Mouse (Mus musculus): ENCODE measurements at regions not wholly inside any gene's neighbourhood (a gene's known extent, or its start where the extent isn't known, plus 50 kb on each side); places are given as distances from the start of the nearest gene placed in this dataset.

GRCm38 (mm10) chr13:48015296-48015695 lies 245.7 kb upstream of the Id4 start:
- H3K9me3 ChIP-seq (ENCODE audit: control insufficient read depth, low read length), result no peaks in the 10 kb centered on the region
- no peak overlapping the region for H3K4me3 ChIP-seq (ENCODE audit: low read depth, low read length)
- peaks cover 10% of the 10 kb centered on the region; the same call in 1 of the 2 replicates for H3K4me1 ChIP-seq (ENCODE audit: control insufficient read depth, insufficient read depth, low read length)
- no peaks in the 10 kb centered on the region for H3K27me3 ChIP-seq (ENCODE audit: control insufficient read depth, insufficient read depth, low read length)
- H3K9ac ChIP-seq (replicated peaks; ENCODE audit: low read depth, low read length), result no peak overlapping the region
- H3K4me2 ChIP-seq (ENCODE audit: low read depth, low read length), result no peak overlapping the region
- H3K27ac ChIP-seq (ENCODE audit: low read depth, low read length), result no peak overlapping the region
- no peaks in the 10 kb centered on the region for H3K36me3 ChIP-seq (ENCODE audit: control insufficient read depth, insufficient read depth, low read length)
- WGBS, result 86% methylated on average over 4 of the region's 4 CpGs
- no peak for ATAC-seq (ENCODE audit: low read depth)

- no peaks in the 10 kb centered on the region for H3K9me3 ChIP-seq (ENCODE audit: control insufficient read depth, low read length)
- 79% methylated on average over 3 of the region's 3 CpGs for WGBS
- H3K27ac ChIP-seq (ENCODE audit: low read depth, low read length), result no peak overlapping the region
- no peak overlapping the region for H3K9ac ChIP-seq (replicated peaks; ENCODE audit: low read depth, low read length)
- H3K27me3 ChIP-seq (ENCODE audit: control insufficient read depth, insufficient read depth, low read length), result no peaks in the 10 kb centered on the region
- peaks cover 10% of the 10 kb centered on the region; the same call in 1 of the 2 replicates for H3K4me1 ChIP-seq (ENCODE audit: control insufficient read depth, insufficient read depth, low read length)
- H3K4me3 ChIP-seq (ENCODE audit: low read depth, low read length), result no peak overlapping the region
- no peak for ATAC-seq (ENCODE audit: low read depth)
- H3K4me2 ChIP-seq (ENCODE audit: low read depth, low read length), result no peak overlapping the region
- H3K36me3 ChIP-seq (ENCODE audit: control insufficient read depth, insufficient read depth, low read length), result no peaks in the 10 kb centered on the region
Observed at GRCm38 (mm10) chr13:48016051-48016450, 245.0 kb upstream of the Id4 start.

- Histone ChIP-seq H3K4me3 (ENCODE audit: low read depth, low read length) (no peak overlapping the region), H3K27me3 (ENCODE audit: control insufficient read depth, insufficient read depth, low read length) (no peaks in the 10 kb centered on the region), H3K4me1 (ENCODE audit: control insufficient read depth, insufficient read depth, low read length) (peaks cover 10% of the 10 kb centered on the region; the same call in 1 of the 2 replicates), H3K9ac (replicated peaks; ENCODE audit: low read depth, low read length) (no peak overlapping the region), H3K9me3 (ENCODE audit: control insufficient read depth, low read length) (no peaks in the 10 kb centered on the region), H3K4me2 (ENCODE audit: low read depth, low read length) (no peak overlapping the region), H3K36me3 (ENCODE audit: control insufficient read depth, insufficient read depth, low read length) (no peaks in the 10 kb centered on the region), H3K27ac (ENCODE audit: low read depth, low read length) (no peak overlapping the region)
- no peak for ATAC-seq (ENCODE audit: low read depth)
- 90% methylated on average over 6 of the region's 6 CpGs for WGBS
Observed at GRCm38 (mm10) chr13:48016606-48017005, 244.4 kb upstream of the Id4 start.

- Histone ChIP-seq H3K9ac (replicated peaks; ENCODE audit: low read depth, low read length) (no peak overlapping the region), H3K4me3 (ENCODE audit: low read depth, low read length) (no peak overlapping the region), H3K9me3 (ENCODE audit: control insufficient read depth, low read length) (no peaks in the 10 kb centered on the region), H3K4me2 (ENCODE audit: low read depth, low read length) (no peak overlapping the region), H3K27me3 (ENCODE audit: control insufficient read depth, insufficient read depth, low read length) (no peaks in the 10 kb centered on the region), H3K36me3 (ENCODE audit: control insufficient read depth, insufficient read depth, low read length) (no peaks in the 10 kb centered on the region), H3K27ac (ENCODE audit: low read depth, low read length) (0 out of 2 replicates have a peak overlapping the region, but pooled peaks have one; percentile 4), H3K4me1 (ENCODE audit: control insufficient read depth, insufficient read depth, low read length) (peaks cover 10% of the 10 kb centered on the region; the same call in 1 of the 2 replicates)
- ATAC-seq (ENCODE audit: low read depth), result no peak
- WGBS, result 73% methylated on average over 8 of the region's 8 CpGs
Observed at GRCm38 (mm10) chr13:48017649-48018048, 243.4 kb upstream of the Id4 start.

GRCm38 (mm10) chr13:48018606-48019005 lies 242.4 kb upstream of the Id4 start:
- no peak overlapping the region for H3K9ac ChIP-seq (replicated peaks; ENCODE audit: low read depth, low read length)
- 62% methylated on average over 5 of the region's 5 CpGs for WGBS
- H3K4me3 ChIP-seq (ENCODE audit: low read depth, low read length), result no peak overlapping the region
- H3K27ac ChIP-seq (ENCODE audit: low read depth, low read length), result no peak overlapping the region
- peaks cover 5% of the 10 kb centered on the region; the same call in 1 of the 2 replicates for H3K4me1 ChIP-seq (ENCODE audit: control insufficient read depth, insufficient read depth, low read length)
- no peaks in the 10 kb centered on the region for H3K9me3 ChIP-seq (ENCODE audit: control insufficient read depth, low read length)
- no peak overlapping the region for H3K4me2 ChIP-seq (ENCODE audit: low read depth, low read length)
- no peaks in the 10 kb centered on the region for H3K36me3 ChIP-seq (ENCODE audit: control insufficient read depth, insufficient read depth, low read length)
- H3K27me3 ChIP-seq (ENCODE audit: control insufficient read depth, insufficient read depth, low read length), result no peaks in the 10 kb centered on the region
- ATAC-seq (ENCODE audit: low read depth), result no peak

- ATAC-seq (ENCODE audit: low read depth), result no peak
- no peaks in the 10 kb centered on the region for H3K27me3 ChIP-seq (ENCODE audit: control insufficient read depth, insufficient read depth, low read length)
- no peak overlapping the region for H3K4me3 ChIP-seq (ENCODE audit: low read depth, low read length)
- no peaks in the 10 kb centered on the region for H3K9me3 ChIP-seq (ENCODE audit: control insufficient read depth, low read length)
- no peak overlapping the region for H3K4me2 ChIP-seq (ENCODE audit: low read depth, low read length)
- WGBS, result 56% methylated on average over 7 of the region's 7 CpGs
- H3K36me3 ChIP-seq (ENCODE audit: control insufficient read depth, insufficient read depth, low read length), result no peaks in the 10 kb centered on the region
- no peak overlapping the region for H3K9ac ChIP-seq (replicated peaks; ENCODE audit: low read depth, low read length)
- no peaks in the 10 kb centered on the region for H3K4me1 ChIP-seq (ENCODE audit: control insufficient read depth, insufficient read depth, low read length)
- H3K27ac ChIP-seq (ENCODE audit: low read depth, low read length), result no peak overlapping the region
Observed at GRCm38 (mm10) chr13:48022958-48023615, 237.9 kb upstream of the Id4 start.

GRCm38 (mm10) chr13:48027775-48028489 lies 233.1 kb upstream of the Id4 start:
- H3K36me3 ChIP-seq (ENCODE audit: control insufficient read depth, insufficient read depth, low read length), result no peaks in the 10 kb centered on the region
- WGBS, result 43% methylated on average over 7 of the region's 7 CpGs
- H3K27ac ChIP-seq (ENCODE audit: low read depth, low read length), result no peak overlapping the region
- no peaks in the 10 kb centered on the region for H3K4me1 ChIP-seq (ENCODE audit: control insufficient read depth, insufficient read depth, low read length)
- no peak overlapping the region for H3K4me2 ChIP-seq (ENCODE audit: low read depth, low read length)
- H3K4me3 ChIP-seq (ENCODE audit: low read depth, low read length), result no peak overlapping the region
- no peaks in the 10 kb centered on the region for H3K27me3 ChIP-seq (ENCODE audit: control insufficient read depth, insufficient read depth, low read length)
- no peak overlapping the region for H3K9ac ChIP-seq (replicated peaks; ENCODE audit: low read depth, low read length)
- peak; percentile 24; the same call in 1 of the 2 replicates for ATAC-seq (ENCODE audit: low read depth)
- no peaks in the 10 kb centered on the region for H3K9me3 ChIP-seq (ENCODE audit: control insufficient read depth, low read length)

- WGBS, result 62% methylated on average over 8 of the region's 8 CpGs
- no peak; the same call in 1 of the 2 replicates for ATAC-seq (ENCODE audit: low read depth)
- H3K4me2 ChIP-seq (ENCODE audit: low read depth, low read length), result no peak overlapping the region
- no peaks in the 10 kb centered on the region for H3K4me1 ChIP-seq (ENCODE audit: control insufficient read depth, insufficient read depth, low read length)
- H3K9me3 ChIP-seq (ENCODE audit: control insufficient read depth, low read length), result no peaks in the 10 kb centered on the region
- no peak overlapping the region for H3K27ac ChIP-seq (ENCODE audit: low read depth, low read length)
- no peak overlapping the region for H3K4me3 ChIP-seq (ENCODE audit: low read depth, low read length)
- no peaks in the 10 kb centered on the region for H3K36me3 ChIP-seq (ENCODE audit: control insufficient read depth, insufficient read depth, low read length)
- H3K27me3 ChIP-seq (ENCODE audit: control insufficient read depth, insufficient read depth, low read length), result no peaks in the 10 kb centered on the region
- H3K9ac ChIP-seq (replicated peaks; ENCODE audit: low read depth, low read length), result no peak overlapping the region
Observed at GRCm38 (mm10) chr13:48031491-48031890, 229.5 kb upstream of the Id4 start.

GRCm38 (mm10) chr13:48042172-48042571 lies 218.9 kb upstream of the Id4 start:
- no peaks in the 10 kb centered on the region for H3K9me3 ChIP-seq (ENCODE audit: control insufficient read depth, low read length)
- 38% methylated on average over 4 of the region's 4 CpGs for WGBS
- H3K36me3 ChIP-seq (ENCODE audit: control insufficient read depth, insufficient read depth, low read length), result no peaks in the 10 kb centered on the region
- H3K27ac ChIP-seq (ENCODE audit: low read depth, low read length), result no peak overlapping the region
- no peak overlapping the region for H3K9ac ChIP-seq (replicated peaks; ENCODE audit: low read depth, low read length)
- peaks cover 3% of the 10 kb centered on the region; the same call in 1 of the 2 replicates for H3K4me1 ChIP-seq (ENCODE audit: control insufficient read depth, insufficient read depth, low read length)
- no peak overlapping the region for H3K4me2 ChIP-seq (ENCODE audit: low read depth, low read length)
- no peaks in the 10 kb centered on the region for H3K27me3 ChIP-seq (ENCODE audit: control insufficient read depth, insufficient read depth, low read length)
- no peak for ATAC-seq (ENCODE audit: low read depth)
- no peak overlapping the region for H3K4me3 ChIP-seq (ENCODE audit: low read depth, low read length)

All from neural tube, embryonic 14.5 days (tissue).